Mouse (Mus musculus): ENCODE measurements around the gene Crot.
"Not testable (repeated sequence)": the region's sequence is repeated elsewhere in the genome, so short reads cannot be mapped to it uniquely, and the experiment has no call there.

The Crot gene

DNA sequence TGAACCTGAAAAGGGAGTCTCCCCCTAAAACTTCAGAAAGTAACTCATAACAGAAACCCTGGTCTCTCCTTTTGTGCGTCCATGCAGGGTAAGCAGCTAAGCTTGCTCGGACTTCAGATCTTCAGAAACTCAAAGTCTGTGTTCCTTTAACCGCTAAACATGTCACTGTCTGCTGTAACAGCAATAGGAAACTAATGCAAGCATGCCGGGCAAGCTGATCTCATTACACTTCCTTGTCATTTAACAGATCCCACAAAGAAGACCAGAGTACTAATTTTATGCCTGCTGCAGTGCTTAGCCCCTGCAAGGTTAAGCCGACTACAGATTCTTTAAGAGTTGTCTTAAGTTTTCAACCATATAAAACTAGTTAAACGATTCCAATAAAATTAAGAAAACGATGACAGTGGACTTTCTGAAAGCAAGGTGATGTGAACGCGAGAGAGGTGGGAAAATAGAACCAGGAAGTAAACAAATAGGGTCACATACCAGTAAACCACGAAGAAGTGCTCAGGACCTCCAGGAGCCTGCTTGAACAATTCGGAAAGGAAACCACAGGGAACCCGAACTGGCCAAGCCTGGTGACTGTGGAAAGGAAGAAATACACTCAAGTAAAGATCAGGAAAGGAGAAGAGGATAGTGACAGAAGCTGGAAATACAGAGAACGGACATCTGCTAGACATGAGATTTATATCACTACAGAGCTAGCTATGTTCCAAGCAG, 998 bp downstream of the Crot start:
- DNase-seq: no peak

DNA sequence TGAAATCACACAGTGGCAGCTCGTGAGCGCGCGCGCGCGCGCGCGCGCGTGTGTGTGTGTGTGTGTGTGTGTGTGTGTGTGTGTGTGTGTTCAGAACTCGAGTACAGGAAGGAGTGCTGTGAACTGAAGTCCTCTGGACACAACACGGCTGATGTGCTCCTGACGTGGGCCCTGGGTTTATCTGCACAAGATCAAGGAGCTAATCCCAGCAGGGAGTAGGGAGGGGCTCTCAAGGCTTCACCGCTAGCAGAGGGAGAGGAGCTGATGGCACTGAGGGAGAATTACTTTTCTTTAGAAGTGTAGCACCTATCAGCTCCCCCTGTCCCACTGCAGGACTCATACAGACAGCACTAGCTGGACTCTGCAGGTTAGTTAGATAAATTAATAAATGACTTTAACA, 5.5 kb downstream of the Crot start:
- DNase-seq: no peak

DNA sequence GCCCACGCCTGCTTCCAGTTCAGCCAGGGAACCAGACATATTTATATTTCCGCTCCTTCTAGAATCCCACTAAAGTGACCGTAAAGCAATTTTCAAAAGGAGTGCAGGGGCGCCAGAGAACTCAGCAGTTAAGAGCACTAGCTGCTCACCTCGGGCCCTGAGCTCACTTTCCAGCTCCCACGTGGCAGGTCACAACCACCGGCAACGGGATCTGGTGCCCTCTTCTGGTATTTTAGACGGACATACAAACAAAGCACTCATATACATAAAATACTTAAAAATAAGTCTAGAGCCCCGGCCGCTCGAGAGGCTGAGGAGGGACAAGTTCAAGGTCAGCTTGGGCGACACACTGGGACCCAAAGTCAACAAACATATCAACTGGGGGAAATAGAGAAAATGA, 6.6 kb downstream of the Crot start:
- no peak for DNase-seq

DNA sequence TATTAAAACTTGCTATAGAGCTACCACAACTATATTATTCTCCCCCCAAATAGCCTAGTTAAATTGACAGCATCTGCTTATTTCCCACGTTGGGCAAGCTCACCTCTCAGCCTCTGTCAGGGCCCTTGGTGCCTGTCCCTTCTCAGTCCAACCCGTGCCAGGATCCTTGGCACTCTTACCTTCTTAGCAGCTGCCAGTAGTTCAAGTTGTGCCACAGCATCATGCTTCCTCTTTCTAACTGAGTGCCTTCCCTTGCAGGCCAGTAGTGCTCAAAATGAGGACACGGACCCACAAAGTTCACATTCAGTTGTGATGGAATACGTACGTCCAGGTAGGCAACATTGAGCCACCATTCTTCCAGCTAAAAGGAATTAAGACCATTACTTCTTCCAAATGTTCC, 9.2 kb downstream of the Crot start:
- no peak for DNase-seq

DNA sequence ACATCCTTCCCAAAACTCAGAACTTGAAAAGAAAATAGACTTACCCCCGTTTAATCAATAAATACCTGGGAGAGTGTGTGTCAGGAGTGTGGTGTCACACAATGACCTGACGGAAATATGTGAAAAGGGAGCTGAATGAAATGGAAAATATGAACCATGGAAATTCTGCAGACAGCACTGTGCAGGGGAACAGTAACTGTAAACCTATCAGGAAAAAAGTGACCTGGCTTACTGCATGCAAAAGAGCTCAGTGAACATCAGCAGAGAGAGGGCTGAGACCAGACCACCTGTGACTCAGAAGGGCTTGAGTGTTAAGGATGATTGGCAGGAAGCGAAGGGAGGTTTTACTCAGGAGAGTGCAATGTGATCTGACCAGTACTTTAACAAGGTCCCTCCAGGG, 11.7 kb downstream of the Crot start:
- no peak for DNase-seq

DNA sequence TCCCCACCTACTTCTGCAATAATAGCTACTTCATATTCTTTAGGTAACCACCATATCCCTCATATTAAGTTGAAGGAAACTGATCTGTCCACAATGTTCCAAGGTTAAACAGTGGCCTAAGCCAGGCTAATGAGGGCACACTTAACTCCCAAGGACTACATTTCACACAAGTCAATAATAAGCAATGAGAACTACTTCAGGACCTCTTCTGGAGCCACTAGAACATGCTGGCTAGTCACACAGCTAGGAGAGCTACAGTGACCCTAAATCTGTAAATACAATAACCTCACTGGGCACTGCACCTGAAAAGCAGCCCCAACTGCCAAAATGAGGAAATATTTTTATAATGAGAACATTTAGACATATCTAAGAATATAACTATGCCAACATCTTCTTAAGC, 22.4 kb downstream of the Crot start:
- no peak for DNase-seq

DNA sequence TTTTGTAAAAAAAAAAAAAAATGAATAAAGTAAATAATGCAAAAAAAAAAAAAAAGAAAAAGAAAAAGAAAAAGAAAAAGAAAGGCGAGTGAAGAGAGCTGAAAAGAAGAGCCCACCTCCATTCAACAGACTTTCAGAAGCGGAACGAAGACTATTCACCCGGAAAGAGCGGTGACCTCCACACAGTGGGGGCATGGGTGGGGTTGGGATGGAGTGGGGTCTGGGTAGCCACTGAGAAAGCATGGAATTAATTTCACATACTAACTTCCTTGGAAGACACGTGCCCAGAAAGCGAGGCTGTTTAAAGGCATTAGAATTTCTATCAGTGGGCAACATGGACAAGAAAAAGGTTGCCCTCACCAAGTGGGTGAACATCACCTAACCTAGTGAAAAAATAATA, 24.8 kb downstream of the Crot start:
- DNase-seq: no peak

DNA sequence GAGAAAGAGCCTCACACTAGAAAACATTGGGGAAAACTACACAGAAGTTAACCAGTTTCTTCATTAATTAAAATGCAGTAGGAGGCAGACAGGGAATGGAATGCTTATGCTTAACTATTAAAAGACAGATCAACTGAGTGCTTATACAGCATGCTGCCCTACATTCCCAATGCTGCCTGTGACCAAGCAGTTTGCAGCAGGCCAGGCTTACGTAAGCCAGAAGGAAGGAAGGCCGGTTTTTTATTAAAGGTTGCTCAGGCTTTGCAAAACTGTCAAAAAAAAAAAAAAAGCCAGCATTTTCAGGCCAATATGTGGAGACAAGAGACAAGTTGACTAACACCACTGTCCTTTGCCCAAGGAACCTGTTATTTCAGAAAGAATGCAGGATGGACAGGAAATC, 26.4 kb downstream of the Crot start:
- no peak for DNase-seq

DNA sequence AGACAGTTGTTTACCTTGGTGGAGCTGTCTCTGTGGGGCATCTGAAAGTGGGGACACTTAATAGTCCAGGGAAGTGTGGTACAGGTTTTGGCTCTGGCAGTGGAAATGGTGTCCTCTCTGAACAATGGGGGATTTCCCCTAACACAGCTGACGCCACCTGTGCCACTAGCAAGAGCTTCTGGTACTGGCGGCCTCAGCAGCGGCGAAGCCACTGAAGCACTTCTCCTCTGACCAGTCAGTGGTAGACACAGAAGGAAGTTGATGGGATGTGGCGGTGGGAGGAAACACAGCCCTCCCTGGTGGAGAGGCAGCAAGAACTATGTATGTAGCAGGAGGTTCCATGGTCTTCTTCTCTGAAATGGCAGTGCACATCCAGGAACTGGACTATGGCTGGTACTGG, 32.6 kb downstream of the Crot start:
- no peak for DNase-seq

DNA sequence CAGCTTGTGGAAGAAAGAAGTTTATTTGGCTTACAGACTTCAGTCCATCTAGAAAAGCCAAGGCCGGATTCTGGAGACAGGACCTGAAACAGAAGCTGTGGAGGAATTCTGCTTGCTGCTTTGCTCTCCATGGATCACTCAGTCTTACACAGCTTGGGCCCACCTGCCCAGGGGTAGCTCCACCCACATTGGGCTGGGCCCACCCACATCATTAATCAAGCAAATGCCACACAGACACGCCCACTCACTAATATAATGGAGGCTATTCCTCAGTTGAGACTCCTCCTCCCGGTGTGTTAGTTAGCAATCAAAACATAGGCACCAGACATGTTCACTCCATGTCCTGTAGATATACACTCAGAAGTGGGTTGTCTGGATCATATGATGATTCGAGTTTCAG, 36.6 kb downstream of the Crot start:
- DNase-seq: no peak

DNA sequence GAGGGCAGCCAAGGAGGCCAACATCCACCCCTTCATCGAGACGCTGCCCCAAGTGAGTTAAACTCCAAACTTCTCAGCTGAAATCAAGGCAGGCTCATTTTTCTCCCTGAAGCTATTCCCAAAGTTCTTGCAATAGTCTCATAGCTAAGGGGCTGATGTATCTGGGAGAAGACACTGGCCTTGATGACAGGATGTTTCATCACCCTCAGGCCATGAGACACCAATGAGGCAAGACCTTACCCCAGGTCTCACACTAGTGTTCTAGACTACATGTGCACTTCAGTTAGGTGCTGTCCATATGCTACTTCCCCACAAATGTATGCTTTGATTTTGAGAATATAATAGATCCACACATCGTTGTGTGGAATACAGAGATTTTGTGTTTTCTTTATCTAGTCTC, 41.6 kb downstream of the Crot start:
- no peak for DNase-seq

DNA sequence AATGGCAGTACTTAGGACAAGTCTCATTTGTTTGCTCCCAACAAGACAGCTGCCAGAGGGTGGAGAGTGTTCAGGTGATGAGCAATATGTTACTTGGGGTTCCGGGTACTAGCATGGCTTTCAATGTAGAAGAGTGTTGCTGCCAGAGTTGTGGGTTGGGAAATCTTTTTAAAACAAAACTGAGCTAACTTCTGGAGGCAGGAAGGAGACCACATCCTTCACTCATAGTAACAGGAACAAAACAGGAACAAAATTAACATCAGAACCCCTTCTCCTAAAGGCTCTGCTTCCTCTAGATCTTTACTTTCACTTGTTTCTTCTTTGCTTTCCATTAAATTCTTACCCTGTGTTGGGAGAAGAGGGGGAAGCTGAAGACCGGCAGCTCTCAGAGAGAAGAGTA, 43.5 kb downstream of the Crot start:
- no peak for DNase-seq

DNA sequence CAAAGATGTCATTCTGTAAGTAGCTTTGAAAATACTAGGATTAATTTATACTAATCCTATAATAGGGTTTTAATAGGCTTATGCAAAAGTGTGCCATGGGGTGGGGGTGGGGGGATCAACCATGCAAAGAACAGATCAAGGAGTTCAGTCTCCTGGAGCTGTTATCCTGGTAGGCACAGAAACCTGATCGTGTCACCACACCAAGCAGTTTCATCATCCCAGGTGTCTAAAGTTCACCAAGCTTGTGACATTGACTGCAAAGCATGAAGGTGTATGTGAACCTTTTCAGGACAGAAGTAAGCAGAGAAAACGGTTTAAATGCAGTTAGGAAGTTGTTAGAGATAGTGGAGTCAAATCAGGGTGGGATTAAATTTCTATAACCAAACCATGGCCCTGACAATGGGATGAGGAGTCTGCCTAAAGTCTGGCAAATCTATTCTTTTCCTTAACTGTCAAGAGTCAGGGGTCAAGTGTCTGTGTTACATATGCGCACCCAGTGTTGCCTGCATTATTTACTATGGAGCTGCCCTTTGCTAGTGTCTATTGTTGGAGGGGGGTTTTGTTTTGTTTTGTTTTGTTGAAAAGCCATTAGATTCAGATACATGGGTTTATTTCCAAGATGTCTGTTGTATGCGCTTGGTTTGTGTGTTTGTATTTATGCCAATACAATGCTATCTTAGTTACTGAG, 49.6 kb downstream of the Crot start:
- no peak for DNase-seq

DNA sequence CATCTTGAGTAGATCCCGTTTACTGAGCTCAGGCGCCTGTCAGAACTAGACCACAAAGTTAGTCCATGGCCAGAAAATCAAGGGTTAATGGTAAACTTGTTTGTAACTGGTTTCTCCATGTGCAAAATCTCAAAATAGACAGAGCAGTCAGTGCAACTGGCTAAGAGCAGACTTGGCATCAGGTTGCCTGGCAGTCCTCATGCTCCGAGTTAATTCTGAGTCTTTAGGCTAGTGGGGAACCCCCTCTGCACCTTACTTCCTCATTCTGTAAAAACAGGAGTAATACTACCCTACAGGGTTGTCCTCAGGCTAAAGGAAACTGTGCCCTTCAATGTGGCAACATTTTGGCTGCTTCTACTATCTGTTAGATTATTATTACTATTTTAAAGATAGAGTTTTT, 53.3 kb downstream of the Crot start:
- no peak for DNase-seq

DNA sequence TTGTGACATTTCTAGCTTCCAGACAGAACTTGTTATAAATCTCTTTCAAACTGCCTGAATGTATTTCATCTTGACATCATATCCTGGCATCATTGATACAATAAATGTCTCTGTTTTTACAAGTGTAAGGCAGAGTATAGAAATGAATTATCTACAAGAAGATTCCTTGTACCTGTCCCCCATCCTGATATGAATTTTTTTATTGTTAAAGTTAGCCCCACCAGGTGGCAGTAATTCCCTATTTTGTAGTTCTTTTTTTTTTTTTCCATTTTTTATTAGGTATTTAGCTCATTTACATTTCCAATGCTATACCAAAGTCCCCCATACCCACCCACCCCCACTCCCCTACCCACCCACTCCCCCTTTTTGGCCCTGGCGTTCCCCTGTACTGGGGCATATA, 55.9 kb downstream of the Crot start:
- not testable (repeated sequence) for DNase-seq

DNA sequence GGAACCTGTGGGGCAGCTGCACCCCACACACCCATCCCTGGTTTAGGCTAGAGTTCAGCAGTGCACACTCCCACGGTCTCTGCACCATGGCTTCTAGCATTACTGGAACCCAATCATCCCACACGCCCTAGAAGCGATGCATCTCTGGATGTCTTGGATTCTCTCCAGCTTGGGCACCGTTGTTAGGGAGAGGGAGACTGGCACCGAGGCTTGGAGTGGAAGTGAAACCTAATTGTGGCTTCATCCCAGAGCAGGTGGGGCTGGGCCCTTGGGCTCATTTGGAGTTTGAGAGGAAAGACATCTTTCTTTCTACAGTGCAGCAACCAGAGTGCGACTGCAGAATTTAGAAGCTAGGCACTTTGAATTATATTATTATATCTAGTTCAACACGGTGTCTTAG, 59.2 kb downstream of the Crot start:
- DNase-seq: no peak

DNA sequence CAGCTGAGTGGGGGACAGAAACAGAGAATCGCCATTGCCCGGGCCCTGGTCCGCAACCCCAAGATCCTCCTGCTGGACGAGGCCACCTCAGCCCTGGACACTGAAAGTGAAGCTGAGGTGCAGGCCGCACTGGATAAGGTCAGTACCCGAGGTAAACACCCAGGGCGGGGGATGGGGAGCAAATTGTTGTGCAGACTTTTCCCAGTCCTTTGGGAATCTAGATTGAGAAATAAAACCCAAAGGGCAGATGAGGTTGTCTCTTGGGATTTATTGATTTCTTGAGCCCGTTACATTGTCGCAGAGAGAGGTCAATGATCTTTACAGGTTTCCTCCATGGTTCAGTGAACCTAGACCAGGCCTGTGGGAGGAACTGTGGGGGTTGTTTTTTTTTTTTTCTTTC, 68.7 kb downstream of the Crot start:
- no peak for DNase-seq

DNA sequence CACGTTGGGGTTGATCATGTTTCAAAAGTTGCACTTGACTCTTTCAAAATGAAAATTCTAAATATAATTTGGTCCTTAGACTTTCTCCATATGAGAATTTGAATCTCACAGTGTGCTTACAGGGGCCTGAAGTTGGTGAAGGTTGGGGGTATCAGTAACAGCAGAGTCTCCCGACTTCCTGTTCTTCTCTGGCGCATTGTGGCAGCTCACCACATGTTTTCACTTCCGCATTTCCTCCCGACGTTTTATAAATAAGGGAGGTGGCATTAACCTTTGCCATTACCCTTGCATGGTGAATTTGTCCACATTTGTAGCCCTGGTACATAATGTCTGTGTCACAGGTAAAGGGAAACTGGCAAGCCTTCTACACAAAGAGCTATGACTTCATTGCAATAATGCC, 80.1 kb downstream of the Crot start:
- no peak for DNase-seq

DNA sequence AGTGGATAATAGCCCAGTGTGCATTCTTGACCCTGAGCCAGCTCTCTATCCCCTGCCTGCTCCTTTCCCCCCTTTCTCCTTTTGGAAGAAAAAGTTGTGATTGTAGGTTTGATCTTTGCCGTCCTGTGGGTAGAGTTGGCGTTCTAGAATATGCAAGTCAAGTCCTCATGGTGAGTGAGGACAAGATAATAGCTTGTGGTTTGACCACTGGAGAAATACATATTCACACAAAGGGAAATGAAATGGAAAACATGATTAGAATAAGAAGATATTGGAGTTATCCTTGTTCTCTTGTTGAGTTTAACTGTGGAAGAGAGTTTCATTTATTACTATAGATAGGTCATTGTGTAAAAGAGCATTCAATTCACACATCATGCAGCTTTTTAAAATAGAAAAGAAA, 80.7 kb downstream of the Crot start:
- DNase-seq: no peak
